Comparison of ENCODE assay signal across 15 mouse cellular contexts in the genomic region with DNA sequence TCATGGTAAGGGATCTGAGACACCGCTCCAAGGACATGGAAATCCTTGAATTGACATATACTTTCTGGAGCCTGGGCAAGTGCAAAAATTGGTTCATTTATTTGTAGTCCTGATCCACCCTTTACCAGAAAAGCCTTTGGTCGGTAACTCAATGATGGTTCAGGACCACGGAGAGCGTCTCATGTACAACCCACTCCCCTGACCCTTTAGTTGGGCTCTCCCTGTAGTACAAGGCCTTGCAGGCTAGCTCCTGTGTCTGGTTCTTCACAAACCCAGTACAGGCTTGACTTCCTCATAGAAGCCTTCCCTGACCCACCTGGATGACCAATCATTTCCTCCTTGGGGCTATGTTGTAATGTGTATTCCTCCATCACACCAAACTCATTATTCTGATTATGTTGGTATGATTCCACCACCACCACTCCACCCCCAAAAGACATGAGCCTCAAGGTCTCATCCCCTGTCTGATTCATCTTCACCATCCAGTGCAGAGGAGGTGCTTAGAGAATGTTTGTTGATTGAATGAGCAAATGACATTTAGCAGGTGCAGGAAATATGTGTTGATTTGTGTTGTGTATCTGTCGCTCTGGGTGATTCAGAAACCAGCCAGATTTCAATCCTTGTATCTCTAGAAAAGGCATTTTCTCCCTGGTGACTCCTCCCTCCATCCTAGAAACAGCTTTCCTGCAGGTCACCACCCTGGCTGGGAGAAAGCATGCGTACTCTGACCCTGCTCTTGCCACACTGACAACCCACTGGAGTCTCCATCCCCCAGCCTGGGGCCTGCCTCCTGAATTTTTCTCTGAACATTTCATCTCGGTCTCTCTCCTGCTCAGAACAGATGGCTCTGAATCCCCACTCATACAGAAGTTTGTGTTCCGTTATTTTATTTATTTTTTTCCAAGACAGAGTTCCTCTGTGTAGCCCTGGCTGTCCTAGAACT. TPM values are rescaled to one million over a fixed set of nuclear protein-coding genes. Genes with fewer than 3 reads are reported as not detected.
DNase-seq lines count a peak whose midpoint lies in the region; ATAC-seq and TF ChIP-seq lines count a peak whose summit lies in the region.
"Had no signal": no experiment of that assay in that cellular context is flagged by ENCODE, and none has a peak within 500 bp of the region (broad histone marks: within the 10 kb centered on the region; RNA-seq: fewer than 3 reads in every experiment).

No protein-coding gene starts in this region.

- no peak for TF ChIP-seq CTCF in hindbrain, postnatal 0 days (IDR thresholded peaks at IDR 0.05; ENCODE audit: low read depth)
- TF ChIP-seq CTCF in stomach, postnatal 0 days (IDR thresholded peaks at IDR 0.05; ENCODE audit: low read depth), result no peak

- intact Hi-C loops in left cerebral cortex, postnatal 36 days (cut with DNase I), result loop anchor here (5.0 kb wide), 2 partner anchors 58 to 113 kb away; a partner anchor contains a TSS

- no peak overlapping the region for H3K4me2 ChIP-seq in hindbrain, embryonic 11.5 days (replicated peaks; ENCODE audit: low read depth, low read length)
- no peak overlapping the region for H3K4me2 ChIP-seq in hindbrain, postnatal 0 days (ENCODE audit: low read depth, low read length)
- H3K4me2 ChIP-seq in neural tube, embryonic 11.5 days (ENCODE audit: low read depth), result no peak overlapping the region
- no peak overlapping the region for H3K4me2 ChIP-seq in stomach, postnatal 0 days (replicated peaks; ENCODE audit: low read depth)
- H3K4me2 ChIP-seq: embryonic facial prominence, embryonic 13.5 days; heart, embryonic 12.5 days had no signal

- peaks cover under 1% of the 10 kb centered on the region for H3K27me3 ChIP-seq in hindbrain, embryonic 11.5 days (ENCODE audit: control insufficient read depth, insufficient read depth, low read length)
- H3K27me3 ChIP-seq in hindbrain, postnatal 0 days (ENCODE audit: insufficient read depth, low read length), result no peaks in the 10 kb centered on the region
- H3K27me3 ChIP-seq in neural tube, embryonic 11.5 days (ENCODE audit: control insufficient read depth, insufficient read depth, low read length), result 0 out of 2 replicates have a peak, but pooled peaks cover 2% of the 10 kb centered on the region
- H3K27me3 ChIP-seq in stomach, postnatal 0 days (ENCODE audit: control insufficient read depth, insufficient read depth, low read length), result no peaks in the 10 kb centered on the region

- no peak overlapping the region for H3K9ac ChIP-seq in hindbrain, embryonic 11.5 days (ENCODE audit: low read depth, low read length)
- H3K9ac ChIP-seq in hindbrain, postnatal 0 days (replicated peaks; ENCODE audit: low read length), result no peak overlapping the region
- H3K9ac ChIP-seq in neural tube, embryonic 11.5 days (ENCODE audit: low read length), result no peak overlapping the region
- H3K9ac ChIP-seq in stomach, postnatal 0 days (ENCODE audit: low read length), result no peak overlapping the region
- H3K9ac ChIP-seq: embryonic facial prominence, embryonic 13.5 days; heart, embryonic 12.5 days had no signal

- H3K9me3 ChIP-seq in hindbrain, embryonic 11.5 days (ENCODE audit: control insufficient read depth, low read length), result no peaks in the 10 kb centered on the region
- H3K9me3 ChIP-seq in hindbrain, postnatal 0 days (ENCODE audit: low read length), result no peaks in the 10 kb centered on the region
- no peaks in the 10 kb centered on the region for H3K9me3 ChIP-seq in neural tube, embryonic 11.5 days (ENCODE audit: control insufficient read depth, low read length)
- no peaks in the 10 kb centered on the region for H3K9me3 ChIP-seq in stomach, postnatal 0 days (ENCODE audit: control insufficient read depth, low read length)
- H3K9me3 ChIP-seq: embryonic facial prominence, embryonic 13.5 days; heart, embryonic 12.5 days had no signal

- no peak overlapping the region for H3K4me3 ChIP-seq in hindbrain, embryonic 11.5 days (ENCODE audit: low read depth, low read length)
- no peak overlapping the region for H3K4me3 ChIP-seq in hindbrain, postnatal 0 days (ENCODE audit: low read length)
- H3K4me3 ChIP-seq in neural tube, embryonic 11.5 days (ENCODE audit: low read depth, low read length), result no peak overlapping the region
- H3K4me3 ChIP-seq in stomach, postnatal 0 days (ENCODE audit: low read depth, low read length), result no peak overlapping the region
- H3K4me3 ChIP-seq: embryonic facial prominence, embryonic 13.5 days; heart, embryonic 12.5 days had no signal

- WGBS in hindbrain, embryonic 11.5 days, result 57% methylated on average over 8 of the region's 8 CpGs
- WGBS in hindbrain, postnatal 0 days, result 59% methylated on average over 8 of the region's 8 CpGs
- 53% methylated on average over 8 of the region's 8 CpGs for whole genome bisulfite sequencing in neural tube, embryonic 11.5 days
- WGBS in stomach, postnatal 0 days, result 44% methylated on average over 8 of the region's 8 CpGs

- peak; percentile 64 for DNase-seq in hindbrain, embryonic 11.5 days (ENCODE audit: low spot score)
- DNase-seq in hindbrain, postnatal 0 days (ENCODE audit: low spot score), result no peak
- DNase-seq in neural tube, embryonic 11.5 days (ENCODE audit: low spot score), result peak; percentile 35
- no peak for DNase-seq in neural tube, embryonic 10.5 days (ENCODE audit: extremely low spot score, low spot score)
- peak; percentile 75 for DNase-seq in forelimb bud, embryonic 11.5 days (ENCODE audit: low read depth, low spot score)
- no peak for DNase-seq in stomach, postnatal 0 days (ENCODE audit: low spot score)
- no peak for DNase-seq in cerebellum, postnatal 14 days
- no peak for DNase-seq in left cerebral cortex, postnatal 36 days (ENCODE audit: low spot score in 2 of 2)
- DNase-seq: lung, adult 18-20 months; thymus, adult 2 months had no signal

- H3K4me1 ChIP-seq in hindbrain, embryonic 11.5 days (replicated peaks; ENCODE audit: control insufficient read depth, insufficient read depth, low read length), result peaks cover under 1% of the 10 kb centered on the region
- H3K4me1 ChIP-seq in hindbrain, postnatal 0 days (ENCODE audit: insufficient read depth, low read length), result peaks cover 7% of the 10 kb centered on the region; the same call in 1 of the 2 replicates
- no peaks in the 10 kb centered on the region for H3K4me1 ChIP-seq in neural tube, embryonic 11.5 days (ENCODE audit: control insufficient read depth, insufficient read depth, low read length)
- peaks cover under 1% of the 10 kb centered on the region; the same call in 1 of the 2 replicates for H3K4me1 ChIP-seq in stomach, postnatal 0 days (replicated peaks; ENCODE audit: control insufficient read depth, insufficient read depth)

- no peak for TF ChIP-seq EP300 in stomach, postnatal 0 days (optimal IDR thresholded peaks at IDR 0.05)

- H3K36me3 ChIP-seq in hindbrain, embryonic 11.5 days (ENCODE audit: control insufficient read depth, insufficient read depth, low read length), result no peaks in the 10 kb centered on the region
- no peaks in the 10 kb centered on the region for H3K36me3 ChIP-seq in hindbrain, postnatal 0 days (ENCODE audit: insufficient read depth, low read length)
- H3K36me3 ChIP-seq in neural tube, embryonic 11.5 days (ENCODE audit: control insufficient read depth, insufficient read depth, low read length), result no peaks in the 10 kb centered on the region
- H3K36me3 ChIP-seq in stomach, postnatal 0 days (ENCODE audit: control insufficient read depth, insufficient read depth, low read length), result no peaks in the 10 kb centered on the region
- H3K36me3 ChIP-seq: embryonic facial prominence, embryonic 13.5 days; heart, embryonic 12.5 days had no signal

- no peak overlapping the region for H3K27ac ChIP-seq in hindbrain, embryonic 11.5 days (ENCODE audit: low read depth, low read length)
- no peak overlapping the region for H3K27ac ChIP-seq in hindbrain, postnatal 0 days
- H3K27ac ChIP-seq in neural tube, embryonic 11.5 days (ENCODE audit: low read depth, low read length), result no peak overlapping the region
- no peak overlapping the region for H3K27ac ChIP-seq in stomach, postnatal 0 days (replicated peaks)
- H3K27ac ChIP-seq: embryonic facial prominence, embryonic 13.5 days had no signal

- ATAC-seq in hindbrain, embryonic 11.5 days (ENCODE audit: low FRiP score), result no peak
- ATAC-seq in hindbrain, postnatal 0 days, result no peak
- ATAC-seq in neural tube, embryonic 11.5 days (ENCODE audit: insufficient read depth, low FRiP score, low TSS enrichment), result no peak
- ATAC-seq in stomach, postnatal 0 days (ENCODE audit: low FRiP score, low TSS enrichment), result peak; percentile 47; the same call in 1 of the 2 replicates
- ATAC-seq: inflammation-experienced regulatory T-cells, adult 6 months; midbrain, embryonic 16.5 days had no signal

RNA-seq across cellular contexts. Expression of a gene that starts 4.6 kb away (rescaled TPM):
- polyA plus RNA-seq in hindbrain, embryonic 11.5 days (2014; fragmentation: Nextera tagmentation; extraction: Ambion mirVana), result 5.3 and 6.2 TPM in 2 replicates
- 58.5 and 66.0 TPM in 2 replicates for total RNA-seq in hindbrain, postnatal 0 days (2014; rRNA removed)
- polyA plus RNA-seq in hindbrain, postnatal 0 days (2015; fragmentation: Nextera tagmentation; extraction: Ambion mirVana), result 7.0 and 7.2 TPM in 2 replicates
- 7.1 and 7.7 TPM in 2 replicates for polyA plus RNA-seq in neural tube, embryonic 11.5 days (2014; fragmentation: Nextera tagmentation; extraction: Ambion mirVana)
- polyA plus RNA-seq in stomach, postnatal 0 days (2015; fragmentation: Nextera tagmentation; extraction: Ambion mirVana), result 23.6 and 29.6 TPM in 2 replicates
- 10 to 100 TPM; 53.6 to 69.9 TPM for total RNA-seq in left cerebral cortex, postnatal 36 days (2021)
- polyA plus RNA-seq: inflammation-experienced regulatory T-cells, adult 6 months had no signal

RNA-seq across cellular contexts. Expression of a gene that starts 53.2 kb away (rescaled TPM):
- polyA plus RNA-seq in hindbrain, embryonic 11.5 days (2014; fragmentation: Nextera tagmentation; extraction: Ambion mirVana), result 112 and 145 TPM in 2 replicates
- 28.0 and 36.1 TPM in 2 replicates for total RNA-seq in hindbrain, postnatal 0 days (2014; rRNA removed)
- polyA plus RNA-seq in hindbrain, postnatal 0 days (2015; fragmentation: Nextera tagmentation; extraction: Ambion mirVana), result 61.5 and 68.7 TPM in 2 replicates
- 145 and 146 TPM in 2 replicates for polyA plus RNA-seq in neural tube, embryonic 11.5 days (2014; fragmentation: Nextera tagmentation; extraction: Ambion mirVana)
- 52.2 and 57.6 TPM in 2 replicates for polyA plus RNA-seq in stomach, postnatal 0 days (2015; fragmentation: Nextera tagmentation; extraction: Ambion mirVana)
- total RNA-seq in left cerebral cortex, postnatal 36 days (2021), result 10 to 100 TPM; 42.8 to 50.2 TPM

RNA-seq across cellular contexts. Expression of a gene that starts 56.0 kb away (rescaled TPM):
- not detected in 2 replicates for polyA plus RNA-seq in hindbrain, embryonic 11.5 days (2014; fragmentation: Nextera tagmentation; extraction: Ambion mirVana)
- total RNA-seq in hindbrain, postnatal 0 days (2014; rRNA removed), result 0.10 TPM in 1 of 2 replicates, not detected in the other
- polyA plus RNA-seq in hindbrain, postnatal 0 days (2015; fragmentation: Nextera tagmentation; extraction: Ambion mirVana), result 0.13 and 0.25 TPM in 2 replicates
- 0.25 TPM in 1 of 2 replicates, not detected in the other for polyA plus RNA-seq in neural tube, embryonic 11.5 days (2014; fragmentation: Nextera tagmentation; extraction: Ambion mirVana)
- polyA plus RNA-seq in stomach, postnatal 0 days (2015; fragmentation: Nextera tagmentation; extraction: Ambion mirVana), result 0.75 and 1.0 TPM in 2 replicates
- total RNA-seq in left cerebral cortex, postnatal 36 days (2021), result under 1 TPM; 0.17 to 0.57 TPM
- polyA plus RNA-seq: midbrain, embryonic 16.5 days had no signal

RNA-seq across cellular contexts. Expression of a gene that starts 59.0 kb away (rescaled TPM):
- polyA plus RNA-seq in hindbrain, embryonic 11.5 days (2014; fragmentation: Nextera tagmentation; extraction: Ambion mirVana), result not detected in 2 replicates
- not detected in 2 replicates for total RNA-seq in hindbrain, postnatal 0 days (2014; rRNA removed)
- not detected in 2 replicates for polyA plus RNA-seq in hindbrain, postnatal 0 days (2015; fragmentation: Nextera tagmentation; extraction: Ambion mirVana)
- polyA plus RNA-seq in neural tube, embryonic 11.5 days (2014; fragmentation: Nextera tagmentation; extraction: Ambion mirVana), result not detected in 2 replicates
- polyA plus RNA-seq in stomach, postnatal 0 days (2015; fragmentation: Nextera tagmentation; extraction: Ambion mirVana), result 12.9 and 13.0 TPM in 2 replicates
- under 1 TPM in 1 of 2 experiments, not detected in 1; 0.29 TPM for total RNA-seq in left cerebral cortex, postnatal 36 days (2021)
- total RNA-seq: left cerebral cortex, postnatal 10 days had no signal
- polyA plus RNA-seq: heart, embryonic 12.5 days; inflammation-experienced regulatory T-cells, adult 6 months; midbrain, embryonic 16.5 days had no signal

Comparison
In these comparisons a context has a peak if more than half of its experiments do, and no peak if none do; other contexts are left out.
1. DNase-seq: peak in hindbrain, embryonic 11.5 days (single experiment), neural tube, embryonic 11.5 days (single experiment) and forelimb bud, embryonic 11.5 days (single experiment); none in hindbrain, postnatal 0 days (single experiment), neural tube, embryonic 10.5 days (single experiment), stomach, postnatal 0 days (single experiment), cerebellum, postnatal 14 days (0 of 2) and left cerebral cortex, postnatal 36 days (0 of 2).